Mouse (Mus musculus): Measurements from ENCODE around the gene Prkcd.

DNA sequence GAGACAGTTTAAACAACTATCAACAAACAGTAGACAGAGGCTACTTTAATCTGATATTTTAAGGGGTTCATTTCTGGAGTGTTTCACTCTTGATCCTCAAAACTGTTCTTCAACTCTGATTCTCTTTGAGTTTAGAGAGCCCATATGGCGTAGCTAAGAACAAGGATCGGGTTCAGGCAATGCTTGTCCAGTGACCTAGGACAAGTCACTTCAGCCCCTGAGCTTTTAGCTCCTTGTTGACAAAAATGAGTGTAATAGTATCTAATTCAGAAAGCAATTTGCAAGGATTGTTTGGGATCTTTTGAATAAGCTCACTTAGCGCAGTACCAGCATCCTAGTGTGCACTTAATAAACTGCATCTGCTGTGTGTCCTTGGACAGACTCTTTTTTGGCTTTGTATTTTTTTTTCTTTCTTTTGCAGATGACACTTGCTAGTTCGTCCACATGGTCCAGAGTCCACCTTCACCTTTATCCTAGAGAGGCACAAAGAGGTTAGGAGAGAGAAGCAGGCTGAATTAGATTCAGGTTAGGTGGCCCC, 28.8 kb upstream of the Prkcd start:
- TF ChIP-seq TAL1 (IDR thresholded peaks at IDR 0.05; ENCODE audit: low read length) (no peak), GATA1 (IDR thresholded peaks at IDR 0.05; ENCODE audit: low read length) (no peak)

Measured in erythroblast, embryonic 14.5 days (primary cell).